Mouse (Mus musculus): Measurements from ENCODE around the gene Lhfp.
"Not testable (repeated sequence)": the region's sequence is repeated elsewhere in the genome, so short reads cannot be mapped to it uniquely, and the experiment has no call there.

Lhfp gene

GRCm38 (mm10) chr3:53100210-53100609 is 58.9 kb downstream of the Lhfp start:
- no peak for DNase-seq (ENCODE audit: low spot score)

GRCm38 (mm10) chr3:53100803-53101202 is 59.5 kb downstream of the Lhfp start:
- no peak for DNase-seq (ENCODE audit: low spot score)

GRCm38 (mm10) chr3:53101711-53102110 is 60.4 kb downstream of the Lhfp start:
- DNase-seq (ENCODE audit: low spot score): no peak

GRCm38 (mm10) chr3:53102131-53102756 is 60.9 kb downstream of the Lhfp start:
- DNase-seq (ENCODE audit: low spot score): no peak

- DNase-seq (ENCODE audit: low spot score): no peak
Measured at GRCm38 (mm10) chr3:53102757-53103153, 61.4 kb downstream of the Lhfp start.

GRCm38 (mm10) chr3:53108594-53109373 is 67.5 kb downstream of the Lhfp start:
- no peak for DNase-seq (ENCODE audit: low spot score)

GRCm38 (mm10) chr3:53109879-53110278 is 68.6 kb downstream of the Lhfp start:
- DNase-seq (ENCODE audit: low spot score): no peak

- DNase-seq (ENCODE audit: low spot score): no peak
Measured at GRCm38 (mm10) chr3:53112048-53112447, 70.7 kb downstream of the Lhfp start.

GRCm38 (mm10) chr3:53118755-53119154 is 77.4 kb downstream of the Lhfp start:
- not testable (repeated sequence) for DNase-seq (ENCODE audit: low spot score)

- DNase-seq (ENCODE audit: low spot score): no peak
Measured at GRCm38 (mm10) chr3:53119978-53120377, 78.7 kb downstream of the Lhfp start.

- no peak for DNase-seq (ENCODE audit: low spot score)
Measured at GRCm38 (mm10) chr3:53125495-53125894, 84.2 kb downstream of the Lhfp start.

GRCm38 (mm10) chr3:53138785-53139184 is 97.5 kb downstream of the Lhfp start:
- DNase-seq (ENCODE audit: low spot score): no peak

- DNase-seq (ENCODE audit: low spot score): no peak
Measured at GRCm38 (mm10) chr3:53139205-53139604, 97.9 kb downstream of the Lhfp start.

- no peak for DNase-seq (ENCODE audit: low spot score)
Measured at GRCm38 (mm10) chr3:53139642-53140041, 98.3 kb downstream of the Lhfp start.

- DNase-seq (ENCODE audit: low spot score): no peak
Measured at GRCm38 (mm10) chr3:53142528-53142927, 101.2 kb downstream of the Lhfp start.

- no peak for DNase-seq (ENCODE audit: low spot score)
Measured at GRCm38 (mm10) chr3:53145526-53145925, 104.2 kb downstream of the Lhfp start.

GRCm38 (mm10) chr3:53145946-53146345 is 104.6 kb downstream of the Lhfp start:
- DNase-seq (ENCODE audit: low spot score): no peak

GRCm38 (mm10) chr3:53147001-53147400 is 105.7 kb downstream of the Lhfp start:
- DNase-seq (ENCODE audit: low spot score): no peak

- no peak for DNase-seq (ENCODE audit: low spot score)
Measured at GRCm38 (mm10) chr3:53148751-53149150, 107.4 kb downstream of the Lhfp start.

GRCm38 (mm10) chr3:53149625-53150320 is 108.4 kb downstream of the Lhfp start:
- no peak for DNase-seq (ENCODE audit: low spot score)

- DNase-seq (ENCODE audit: low spot score): no peak
Measured at GRCm38 (mm10) chr3:53151081-53151480, 109.8 kb downstream of the Lhfp start.

- DNase-seq (ENCODE audit: low spot score): no peak
Measured at GRCm38 (mm10) chr3:53151607-53152006, 110.3 kb downstream of the Lhfp start.

GRCm38 (mm10) chr3:53161963-53162362 is 120.6 kb downstream of the Lhfp start:
- no peak for DNase-seq (ENCODE audit: low spot score)
